Mouse (Mus musculus): ENCODE measurements at regions not wholly inside any gene's neighbourhood (a gene's known extent, or its start where the extent isn't known, plus 50 kb on each side); places are given as distances from the start of the nearest gene placed in this dataset.
A peak's percentile ranks its signal among the peaks of the same experiment; 100 is the strongest.

- no peak for ATAC-seq (ENCODE audit: low TSS enrichment)
Measured at GRCm38 (mm10) chr4:80691774-80692485, 142.0 kb upstream of the Tyrp1 start.

GRCm38 (mm10) chr4:80712698-80713097 is 121.2 kb upstream of the Tyrp1 start:
- no peak for ATAC-seq (ENCODE audit: low TSS enrichment)

- ATAC-seq (ENCODE audit: low TSS enrichment), result peak; percentile 98
Measured at GRCm38 (mm10) chr4:80744975-80745734, 88.8 kb upstream of the Tyrp1 start.

- ATAC-seq (ENCODE audit: low TSS enrichment), result no peak
Measured at GRCm38 (mm10) chr4:80752259-80752658, 81.7 kb upstream of the Tyrp1 start.

GRCm38 (mm10) chr4:80756114-80756513 is 77.8 kb upstream of the Tyrp1 start:
- peak; percentile 81 for ATAC-seq (ENCODE audit: low TSS enrichment)

GRCm38 (mm10) chr4:80764024-80764423 is 69.9 kb upstream of the Tyrp1 start:
- peak; percentile 74 for ATAC-seq (ENCODE audit: low TSS enrichment)

GRCm38 (mm10) chr4:80765781-80766180 is 68.1 kb upstream of the Tyrp1 start:
- peak; percentile 86 for ATAC-seq (ENCODE audit: low TSS enrichment)

- no peak for ATAC-seq (ENCODE audit: low TSS enrichment)
Measured at GRCm38 (mm10) chr4:80767447-80767846, 66.5 kb upstream of the Tyrp1 start.

All from frontal cortex, adult (tissue).